Mouse (Mus musculus) testis, adult 2 months (tissue): Measurements from ENCODE around the gene Srsf3.

ENCODE experiments used
- CTCF ChIP-seq: fragments of 200-500 bp; IDR thresholded peaks from 2 replicates; pipeline ENCODE4 v1.5.1; 2012; ENCODE audit warnings: low read depth, mild to moderate bottlenecking, inconsistent platforms, low read length, moderate library complexity; ENCODE audit not compliant: control insufficient read depth, insufficient read depth, insufficient replicate concordance
- POLR2A ChIP-seq: fragments of 200-500 bp; IDR thresholded peaks from 2 replicates; pipeline ENCODE4 v1.6.1; 2012; ENCODE audit warnings: low read depth, mild to moderate bottlenecking, inconsistent platforms, low read length, moderate library complexity; ENCODE audit not compliant: control insufficient read depth

DNA sequence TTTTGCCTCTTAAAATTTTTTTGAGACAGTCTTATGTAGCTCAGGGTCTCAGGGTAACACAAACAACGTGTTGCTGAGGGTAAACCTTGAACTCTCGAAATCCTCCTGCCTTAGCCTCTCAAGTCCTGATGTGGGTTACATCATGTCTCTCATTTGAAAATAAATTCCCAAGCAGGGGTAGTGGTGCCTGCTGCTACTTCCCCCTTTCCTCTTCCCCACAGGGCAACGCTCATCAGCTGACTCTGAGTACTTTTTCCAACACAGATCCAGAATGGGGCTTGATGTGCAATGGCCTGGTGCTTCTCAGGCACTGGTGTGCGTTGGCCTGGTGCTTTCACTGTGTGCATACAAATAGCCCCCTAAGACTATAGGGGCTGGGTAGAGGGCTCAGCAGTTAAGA, 23.2 kb upstream of the Srsf3 start:
- TF ChIP-seq CTCF = no peak
- TF ChIP-seq POLR2A = no peak
